Comparison of ENCODE assay signal across 8 mouse cellular contexts in genomic region chr2:125122624-125123476, GRCm38 (mm10). TPM values are rescaled to one million over a fixed set of nuclear protein-coding genes. Genes with fewer than 3 reads are reported as not detected.
DNase-seq lines count a peak whose midpoint lies in the region; ATAC-seq and TF ChIP-seq lines count a peak whose summit lies in the region.

No protein-coding gene starts in this region.

- H3K27ac ChIP-seq in intestine, postnatal 0 days (ENCODE audit: low read depth, low read length): peak overlapping the region; percentile 70

- intact Hi-C loops in left cerebral cortex, postnatal 36 days (cut with DNase I): no loop called here

- peak overlapping the region; percentile 90 for H3K4me2 ChIP-seq in intestine, postnatal 0 days (replicated peaks; ENCODE audit: low read depth)

- TF ChIP-seq CTCF in intestine, postnatal 0 days (IDR thresholded peaks at IDR 0.05; ENCODE audit: low read depth): no peak

- H3K4me3 ChIP-seq in intestine, postnatal 0 days (ENCODE audit: low read depth, low read length): peak overlapping the region; percentile 61

- H3K9ac ChIP-seq in intestine, postnatal 0 days (ENCODE audit: low read depth, low read length): peak overlapping the region; percentile 80

- H3K9me3 ChIP-seq in intestine, postnatal 0 days (ENCODE audit: control insufficient read depth): no peaks in the 10 kb centered on the region

- peaks cover 3% of the 10 kb centered on the region for H3K4me1 ChIP-seq in intestine, postnatal 0 days (replicated peaks; ENCODE audit: control insufficient read depth, insufficient read depth, low read length)

- peak; percentile 77 for ATAC-seq in intestine, postnatal 0 days
- peak; percentile 52 for ATAC-seq in megakaryocyte-erythroid progenitor cell, adult 5-6 weeks (replicated peaks; ENCODE audit: low FRiP score, low TSS enrichment, poor library complexity, severe bottlenecking)

- 1% methylated on average over 51 of the region's 59 CpGs for WGBS in intestine, postnatal 0 days

- DNase-seq in adrenal gland, postnatal 10 days: peak; percentile 71
- peak; percentile 52 for DNase-seq in embryo, embryonic 9.5 days (ENCODE audit: extremely low spot score)
- DNase-seq in heart, adult 11 months: peak; percentile 95
- peak; percentile 60 to 72 for DNase-seq in left cerebral cortex, postnatal 36 days (ENCODE audit: low spot score in 2 of 2)
- peak; percentile 60 to 69 for DNase-seq in right cerebral cortex, postnatal 10 days (ENCODE audit: low spot score in 2 of 2)
- peak; percentile 34 for DNase-seq in yolk sac, embryonic 10.5 days (ENCODE audit: low spot score)

- H3K27me3 ChIP-seq in intestine, postnatal 0 days (replicated peaks; ENCODE audit: control insufficient read depth, insufficient read depth, low read length): peaks cover 3% of the 10 kb centered on the region; the same call in 1 of the 2 replicates

- no peaks in the 10 kb centered on the region for H3K36me3 ChIP-seq in intestine, postnatal 0 days (ENCODE audit: control insufficient read depth, insufficient read depth)

RNA-seq across cellular contexts. Expression of gene Myef2, which starts 0.6 kb away (rescaled TPM):
- 10 to 100 TPM; 31.9 to 34.8 TPM for total RNA-seq in adrenal gland, postnatal 10 days (2021)
- 22.7 and 23.0 TPM in 2 replicates for polyA plus RNA-seq in intestine, postnatal 0 days (2015; fragmentation: Nextera tagmentation; extraction: Ambion mirVana)
- total RNA-seq in left cerebral cortex, postnatal 36 days (2021): 10 to 100 TPM; 80.8 to 91.7 TPM
- 37.6 and 45.8 TPM in 2 replicates for total RNA-seq in megakaryocyte-erythroid progenitor cell, adult 5-6 weeks (2014; fragmentation: Nextera tagmentation)
- total RNA-seq in megakaryocyte-erythroid progenitor cell, adult 5-6 weeks (2017): 85.6 and 86.1 TPM in 2 replicates

RNA-seq across cellular contexts. Expression of gene Ctxn2, which starts 13.6 kb away (rescaled TPM):
- under 1 TPM in 1 of 2 experiments, not detected in 1; 0.39 TPM for total RNA-seq in adrenal gland, postnatal 10 days (2021)
- polyA plus RNA-seq in intestine, postnatal 0 days (2015; fragmentation: Nextera tagmentation; extraction: Ambion mirVana): 0.12 TPM in 1 of 2 replicates, not detected in the other
- 1 to 10 TPM; 8.2 to 8.5 TPM for total RNA-seq in left cerebral cortex, postnatal 36 days (2021)
- not detected in 2 replicates for total RNA-seq in megakaryocyte-erythroid progenitor cell, adult 5-6 weeks (2014; fragmentation: Nextera tagmentation)
- total RNA-seq in megakaryocyte-erythroid progenitor cell, adult 5-6 weeks (2017): not detected in 2 replicates

RNA-seq across cellular contexts. Expression of gene Slc12a1, which starts 29.5 kb away (rescaled TPM):
- total RNA-seq in adrenal gland, postnatal 10 days (2021): not detected
- polyA plus RNA-seq in intestine, postnatal 0 days (2015; fragmentation: Nextera tagmentation; extraction: Ambion mirVana): not detected in 2 replicates
- not detected for total RNA-seq in left cerebral cortex, postnatal 36 days (2021)
- 0.22 TPM in 1 of 2 replicates, not detected in the other for total RNA-seq in megakaryocyte-erythroid progenitor cell, adult 5-6 weeks (2014; fragmentation: Nextera tagmentation)
- 0.11 TPM in 1 of 2 replicates, not detected in the other for total RNA-seq in megakaryocyte-erythroid progenitor cell, adult 5-6 weeks (2017)

RNA-seq across cellular contexts. Expression of gene Slc24a5, which starts 54.9 kb away (rescaled TPM):
- under 1 TPM in 1 of 2 experiments, not detected in 1; 0.45 TPM for total RNA-seq in adrenal gland, postnatal 10 days (2021)
- 0.52 TPM in 1 of 2 replicates, not detected in the other for polyA plus RNA-seq in intestine, postnatal 0 days (2015; fragmentation: Nextera tagmentation; extraction: Ambion mirVana)
- total RNA-seq in left cerebral cortex, postnatal 36 days (2021): not detected
- total RNA-seq in megakaryocyte-erythroid progenitor cell, adult 5-6 weeks (2014; fragmentation: Nextera tagmentation): not detected in 2 replicates
- total RNA-seq in megakaryocyte-erythroid progenitor cell, adult 5-6 weeks (2017): 0.69 and 1.8 TPM in 2 replicates

Comparison
In these comparisons a context has a peak if more than half of its experiments do, and no peak if none do; other contexts are left out.
1. Peak in every context shown above with its lines: DNase-seq, ATAC-seq, H3K4me3 ChIP-seq and H3K27ac ChIP-seq.
2. DNase-seq: peak in every context shown above with its lines; median percentile 95 in heart, adult 11 months; 71 in adrenal gland, postnatal 10 days; 66 in left cerebral cortex, postnatal 36 days; 64 in right cerebral cortex, postnatal 10 days; 52 in embryo, embryonic 9.5 days; 34 in yolk sac, embryonic 10.5 days.
3. RNA of gene Ctxn2, which starts 13.6 kb away (total RNA-seq): 8.2 to 8.5 TPM in left cerebral cortex, postnatal 36 days; 0.39 TPM in adrenal gland, postnatal 10 days and not detected in megakaryocyte-erythroid progenitor cell, adult 5-6 weeks; every median in the first group is over 4 times any median in the second.